Mouse (Mus musculus) erythroblast, adult 5-6 weeks (primary cell): ENCODE results near the gene Mitf. TPM values are rescaled to one million over a fixed set of nuclear protein-coding genes. Genes with fewer than 3 reads are reported as not detected.

Source experiments
- ATAC-seq: replicated peaks from 2 replicates; pipeline ENCODE4 v1.8.0; 2016; ENCODE audit warnings: moderate number of reproducible peaks, mild to moderate bottlenecking, moderate TSS enrichment, inconsistent platforms; ENCODE audit not compliant: poor library complexity, low FRiP score, severe bottlenecking
- total RNA-seq, 2 experiments: library from RNA; stranded (forward) in 1 of 2; stranded (reverse) in 1 of 2; fragments of 150-400 nt in 1 of 2; fragments of 200-764, 138-1000 nt in 1 of 2; gene quantifications; 2 replicates each; pipeline versions ENCODE4 v1.2.3 to v1.2.4; 2015 to 2017; ENCODE audit warnings: low replicate concordance in 2 of 2

Gene Mitf
- total RNA-seq, 2 experiments from 2014 or later, result 1.2 to 2.5 TPM

- no peak for ATAC-seq
These were observed 188.9 kb downstream of the Mitf start for GRCm38 (mm10) chr6:97995606-97996307.

GRCm38 (mm10) chr6:98001551-98001950 lies 194.7 kb downstream of the Mitf start:
- no peak for ATAC-seq

- no peak for ATAC-seq
These were observed 196.3 kb downstream of the Mitf start for GRCm38 (mm10) chr6:98003114-98003513.

- ATAC-seq, result no peak
These were observed 198.7 kb downstream of the Mitf start for GRCm38 (mm10) chr6:98005566-98005965.

GRCm38 (mm10) chr6:98015066-98015465 lies 208.2 kb downstream of the Mitf start:
- no peak for ATAC-seq

- no peak for ATAC-seq
These were observed 209.0 kb downstream of the Mitf start for GRCm38 (mm10) chr6:98015819-98016218.

GRCm38 (mm10) chr6:98023876-98024275 lies 217.0 kb downstream of the Mitf start:
- ATAC-seq, result no peak

- ATAC-seq, result no peak
These were observed 231.7 kb downstream of the Mitf start for GRCm38 (mm10) chr6:98038513-98038912.

- ATAC-seq, result no peak
These were observed 234.9 kb downstream of the Mitf start for GRCm38 (mm10) chr6:98041795-98042194.

GRCm38 (mm10) chr6:98046295-98047108 lies 239.7 kb downstream of the Mitf start:
- no peak for ATAC-seq

- ATAC-seq, result no peak
These were observed 240.9 kb downstream of the Mitf start for GRCm38 (mm10) chr6:98047741-98048140.

- no peak for ATAC-seq
These were observed 242.0 kb downstream of the Mitf start for GRCm38 (mm10) chr6:98048671-98049438.

- ATAC-seq, result no peak
These were observed 242.7 kb downstream of the Mitf start for GRCm38 (mm10) chr6:98049551-98049950.

- ATAC-seq, result no peak
These were observed 255.0 kb downstream of the Mitf start for GRCm38 (mm10) chr6:98061878-98062277.

GRCm38 (mm10) chr6:98064926-98065325 lies 258.1 kb downstream of the Mitf start:
- ATAC-seq, result no peak

- ATAC-seq, result no peak
These were observed 259.6 kb downstream of the Mitf start for GRCm38 (mm10) chr6:98066420-98066819.

Other genes with a start within 250 kb of the Mitf start
- 4.8 and 6.1 TPM in 2 replicates for gene Frmd4b, start 189.5 kb upstream of the Mitf start, total RNA-seq (2015; ENCODE audit: low replicate concordance)
- 2.9 and 3.2 TPM in 2 replicates for gene Frmd4b, start 189.5 kb upstream of the Mitf start, total RNA-seq (2017; ENCODE audit: low replicate concordance)